Mouse (Mus musculus): ENCODE data around the gene Phf21a. TPM values are rescaled to one million over a fixed set of nuclear protein-coding genes. Genes with fewer than 3 reads are reported as not detected.
"Not testable (repeated sequence)": the region's sequence is repeated elsewhere in the genome, so short reads cannot be mapped to it uniquely, and the experiment has no call there.

The Phf21a gene
- polyA plus RNA-seq, 1 experiment from 2014 or later: 38.3 TPM

DNA sequence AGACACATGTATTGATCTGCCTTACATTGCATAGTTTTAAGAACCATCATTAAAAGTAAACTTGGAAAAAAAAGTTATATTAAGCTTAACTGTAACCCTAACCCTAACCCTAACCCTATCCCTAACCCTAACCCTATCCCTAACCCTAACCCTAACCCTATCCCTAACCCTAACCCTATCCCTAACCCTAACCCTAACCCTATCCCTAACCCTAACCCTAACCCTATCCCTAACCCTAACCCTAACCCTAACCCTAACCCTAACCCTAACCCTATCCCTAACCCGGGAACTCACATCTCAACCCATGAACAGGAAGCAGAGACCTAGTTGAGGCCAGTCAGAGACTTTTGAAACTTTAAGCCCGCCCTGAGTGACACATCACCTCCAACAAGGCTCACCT is 586 bp downstream of the Phf21a start:
- H3K36me3 ChIP-seq (replicated peaks): not testable (repeated sequence)
- WGBS: 94% methylated on average over 2 of the region's 2 CpGs

DNA sequence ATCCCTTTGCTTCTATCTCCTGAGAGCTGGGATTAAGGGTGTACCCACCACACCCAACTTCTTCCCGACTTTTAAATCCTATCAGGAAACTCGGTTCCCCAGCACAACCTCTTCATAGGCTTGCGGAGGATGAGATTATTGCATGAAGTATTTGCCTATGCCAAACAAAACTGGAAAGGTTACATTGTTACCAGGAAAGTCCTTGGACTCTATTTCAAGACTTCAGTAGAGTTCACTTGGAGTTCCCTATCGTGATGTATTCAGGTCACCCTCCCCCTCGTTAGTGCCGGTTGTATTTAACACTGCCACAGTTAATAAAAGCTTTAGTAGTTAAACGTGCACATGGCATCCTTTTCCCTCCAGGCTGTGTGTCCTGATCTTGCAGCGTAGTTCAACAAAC is 1.2 kb downstream of the Phf21a start:
- no peak overlapping the region for H3K27ac ChIP-seq
- no peaks in the 10 kb centered on the region for H3K9me3 ChIP-seq
- no peaks in the 10 kb centered on the region for H3K4me1 ChIP-seq
- H3K27me3 ChIP-seq (ENCODE audit: poor library complexity, severe bottlenecking): no peaks in the 10 kb centered on the region
- DNase-seq (ENCODE audit: extremely low spot score, low spot score): no peak
- H3K4me3 ChIP-seq: no peak overlapping the region
- no peaks in the 10 kb centered on the region for H3K36me3 ChIP-seq (replicated peaks)
- 62% methylated on average over 8 of the region's 8 CpGs for WGBS

More for the DNA sequence above, 586 bp downstream of the Phf21a start:
- H3K4me3 ChIP-seq; DNase-seq (ENCODE audit: extremely low spot score, low spot score); H3K9me3 ChIP-seq; H3K27me3 ChIP-seq (ENCODE audit: poor library complexity, severe bottlenecking); H3K4me1 ChIP-seq; H3K27ac ChIP-seq: not testable (repeated sequence)

DNA sequence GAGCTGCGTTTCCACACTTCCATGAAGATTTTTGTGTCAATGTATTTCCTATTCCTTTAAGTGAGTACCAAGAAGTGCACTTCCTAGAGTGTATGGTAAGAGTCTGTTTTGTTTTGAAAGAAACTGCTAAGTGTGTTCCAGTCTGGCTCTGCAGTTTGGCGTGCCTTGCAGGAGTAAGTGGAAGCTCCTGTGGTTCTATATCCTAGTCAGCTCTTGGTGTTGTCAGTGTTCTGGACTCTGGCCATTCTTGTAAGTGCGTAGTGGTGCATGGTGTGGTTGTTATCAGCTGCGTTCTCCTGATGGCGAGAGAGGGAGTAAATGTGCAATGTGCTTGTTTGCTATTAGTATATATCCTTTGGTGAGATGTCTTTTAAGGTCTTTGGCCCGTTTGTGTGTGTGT is 7.9 kb downstream of the Phf21a start:
- Histone ChIP-seq H3K4me3 (no peak overlapping the region), H3K27me3 (ENCODE audit: poor library complexity, severe bottlenecking) (no peaks in the 10 kb centered on the region), H3K36me3 (replicated peaks) (no peaks in the 10 kb centered on the region), H3K9me3 (peaks cover 10% of the 10 kb centered on the region; the same call in 1 of the 2 replicates), H3K4me1 (no peaks in the 10 kb centered on the region), H3K27ac (no peak overlapping the region)
- WGBS: 85% methylated on average over 6 of the region's 6 CpGs
- DNase-seq (ENCODE audit: extremely low spot score, low spot score): no peak

DNA sequence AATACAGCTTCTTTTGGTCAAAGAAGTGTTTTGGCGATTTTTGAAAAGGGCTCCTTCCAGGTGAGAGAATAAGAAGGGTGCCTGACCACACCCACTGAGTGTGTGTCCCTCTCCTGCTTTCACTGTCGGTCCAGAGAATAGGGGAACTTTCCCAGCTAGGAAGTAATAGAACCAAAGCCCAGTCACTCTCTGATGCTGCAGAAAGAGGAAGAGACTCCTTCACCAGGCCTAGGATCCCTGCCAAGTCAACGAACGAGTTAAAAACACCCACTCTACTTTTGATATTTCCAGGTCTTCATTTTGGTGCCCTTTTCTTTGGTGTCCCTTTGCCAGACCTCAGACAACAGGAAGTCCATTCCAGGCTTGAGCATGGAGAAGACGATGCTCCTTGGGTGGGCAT is 31.6 kb downstream of the Phf21a start:
- Histone ChIP-seq H3K36me3 (replicated peaks) (no peaks in the 10 kb centered on the region), H3K27ac (no peak overlapping the region), H3K9me3 (no peaks in the 10 kb centered on the region), H3K27me3 (ENCODE audit: poor library complexity, severe bottlenecking) (no peaks in the 10 kb centered on the region), H3K4me3 (no peak overlapping the region), H3K4me1 (no peaks in the 10 kb centered on the region)
- no peak for DNase-seq (ENCODE audit: extremely low spot score, low spot score)
- 84% methylated on average over 5 of the region's 5 CpGs for WGBS

DNA sequence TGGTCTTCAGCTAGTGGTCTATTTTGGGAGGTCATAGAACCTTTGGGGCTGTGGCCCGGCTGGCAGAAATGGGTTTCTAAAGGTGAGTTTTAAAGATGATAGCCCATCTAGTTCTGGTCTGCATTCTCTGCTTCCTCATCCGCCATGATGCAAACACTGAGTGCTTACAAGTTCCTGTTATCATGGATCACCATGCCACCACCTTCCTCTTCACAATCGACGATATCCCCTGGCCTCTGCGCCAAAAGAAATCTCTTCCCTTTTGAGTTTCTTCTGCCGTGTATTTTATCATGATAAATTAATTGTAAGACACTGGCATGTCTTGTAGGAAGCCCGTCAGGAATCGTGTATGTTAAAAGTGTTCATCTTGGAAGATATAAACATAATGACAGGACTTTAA is 32.4 kb downstream of the Phf21a start:
- 92% methylated on average over 8 of the region's 8 CpGs for WGBS
- Histone ChIP-seq H3K36me3 (replicated peaks) (no peaks in the 10 kb centered on the region), H3K9me3 (no peaks in the 10 kb centered on the region), H3K27me3 (ENCODE audit: poor library complexity, severe bottlenecking) (no peaks in the 10 kb centered on the region), H3K27ac (no peak overlapping the region), H3K4me3 (no peak overlapping the region), H3K4me1 (no peaks in the 10 kb centered on the region)
- DNase-seq (ENCODE audit: extremely low spot score, low spot score): no peak

DNA sequence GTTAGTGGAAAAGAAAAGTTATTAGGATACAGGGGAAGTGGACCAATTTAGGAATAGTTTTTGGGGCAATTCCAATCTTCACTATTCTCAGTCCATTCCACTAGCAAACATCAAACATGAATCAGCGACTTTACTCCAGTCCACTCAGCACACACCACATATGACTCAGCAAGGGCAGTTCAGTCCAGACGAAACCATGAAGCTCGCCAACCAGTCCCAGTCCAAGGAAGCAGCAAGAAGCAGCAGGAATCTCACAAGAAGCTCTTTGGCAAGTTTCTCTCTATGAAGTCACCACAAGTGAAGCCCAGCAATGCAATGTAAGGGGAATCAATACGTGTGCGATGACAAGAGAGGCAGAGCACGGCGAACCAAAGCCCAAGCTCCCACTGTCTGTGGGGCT is 37.2 kb downstream of the Phf21a start:
- no peak for DNase-seq (ENCODE audit: extremely low spot score, low spot score)
- Histone ChIP-seq H3K4me3 (no peak overlapping the region), H3K27me3 (ENCODE audit: poor library complexity, severe bottlenecking) (no peaks in the 10 kb centered on the region), H3K9me3 (no peaks in the 10 kb centered on the region), H3K4me1 (no peaks in the 10 kb centered on the region), H3K36me3 (replicated peaks) (no peaks in the 10 kb centered on the region), H3K27ac (no peak overlapping the region)
- WGBS: 95% methylated on average over 7 of the region's 7 CpGs

DNA sequence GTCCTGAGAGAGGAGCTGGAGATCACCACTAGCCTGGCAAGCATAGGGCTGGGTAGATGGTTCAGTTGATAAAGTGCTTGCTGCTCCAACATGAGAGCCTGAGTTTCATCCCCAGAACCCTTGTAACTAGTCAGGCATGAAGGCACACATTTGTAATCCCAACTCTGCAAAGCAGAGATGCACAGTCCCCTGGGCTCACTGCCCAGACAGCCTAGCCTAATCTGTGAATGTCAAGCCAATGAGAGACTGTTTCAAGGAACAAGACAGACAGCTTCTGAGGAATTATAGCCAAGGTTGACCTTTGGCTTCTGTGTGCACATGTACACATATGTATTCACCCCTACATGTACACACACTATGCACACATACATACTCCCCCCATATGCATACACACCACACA is 45.8 kb downstream of the Phf21a start:
- Histone ChIP-seq H3K36me3 (replicated peaks) (no peaks in the 10 kb centered on the region), H3K27me3 (ENCODE audit: poor library complexity, severe bottlenecking) (peaks cover 6% of the 10 kb centered on the region), H3K4me3 (no peak overlapping the region), H3K27ac (no peak overlapping the region), H3K4me1 (peaks cover 20% of the 10 kb centered on the region), H3K9me3 (no peaks in the 10 kb centered on the region)
- no peak for DNase-seq (ENCODE audit: extremely low spot score, low spot score)

DNA sequence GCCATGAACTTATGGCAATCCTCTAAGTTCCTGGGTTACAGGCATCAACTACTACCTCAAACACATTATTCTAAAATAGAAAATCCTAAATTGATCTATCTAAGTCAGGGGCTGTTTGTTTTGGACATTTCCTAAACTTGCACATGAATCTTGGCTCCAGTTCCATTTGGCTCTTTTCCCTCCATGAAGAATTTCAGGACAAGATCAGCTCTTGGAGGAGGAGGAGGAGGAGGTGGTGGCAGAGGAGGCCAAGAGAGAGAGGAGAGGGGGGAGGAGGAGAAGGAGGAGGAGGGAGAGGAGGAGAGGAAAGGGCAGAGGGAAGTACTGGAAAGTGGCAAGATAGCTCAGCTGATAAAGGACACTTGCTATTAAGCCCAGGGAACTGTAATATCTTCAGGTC is 46.4 kb downstream of the Phf21a start:
- Histone ChIP-seq H3K27ac (no peak overlapping the region), H3K9me3 (no peaks in the 10 kb centered on the region), H3K4me1 (peaks cover 20% of the 10 kb centered on the region), H3K27me3 (ENCODE audit: poor library complexity, severe bottlenecking) (peaks cover 6% of the 10 kb centered on the region), H3K36me3 (replicated peaks) (no peaks in the 10 kb centered on the region), H3K4me3 (no peak overlapping the region)
- no peak for DNase-seq (ENCODE audit: extremely low spot score, low spot score)

DNA sequence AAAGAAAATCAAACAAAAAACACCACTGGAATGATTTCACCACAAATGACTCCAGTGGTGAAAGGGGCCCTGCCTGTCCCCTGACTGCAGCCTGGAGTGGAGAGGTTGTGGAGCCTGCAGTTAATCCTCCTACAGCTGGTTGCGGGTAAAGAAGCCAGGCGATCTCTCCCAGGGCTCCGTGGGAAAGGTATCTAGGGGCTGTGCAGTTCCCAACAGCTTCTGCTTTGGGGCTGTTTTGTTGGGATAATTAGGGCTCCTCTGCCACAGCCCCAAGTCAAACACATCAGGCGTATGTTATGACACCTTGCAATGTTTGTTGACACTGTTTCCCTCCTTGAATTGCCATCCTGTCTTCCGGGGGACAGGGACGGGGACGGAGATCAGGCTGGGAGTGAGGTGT is 47.5 kb downstream of the Phf21a start:
- no peaks in the 10 kb centered on the region for H3K9me3 ChIP-seq
- H3K4me3 ChIP-seq: peak overlapping the region; percentile 33
- WGBS: 7% methylated on average over 7 of the region's 7 CpGs
- H3K4me1 ChIP-seq: peaks cover 20% of the 10 kb centered on the region
- no peaks in the 10 kb centered on the region for H3K36me3 ChIP-seq (replicated peaks)
- peaks cover 6% of the 10 kb centered on the region for H3K27me3 ChIP-seq (ENCODE audit: poor library complexity, severe bottlenecking)
- peak overlapping the region; percentile 72 for H3K27ac ChIP-seq
- peak; percentile 36 for DNase-seq (ENCODE audit: extremely low spot score, low spot score)

DNA sequence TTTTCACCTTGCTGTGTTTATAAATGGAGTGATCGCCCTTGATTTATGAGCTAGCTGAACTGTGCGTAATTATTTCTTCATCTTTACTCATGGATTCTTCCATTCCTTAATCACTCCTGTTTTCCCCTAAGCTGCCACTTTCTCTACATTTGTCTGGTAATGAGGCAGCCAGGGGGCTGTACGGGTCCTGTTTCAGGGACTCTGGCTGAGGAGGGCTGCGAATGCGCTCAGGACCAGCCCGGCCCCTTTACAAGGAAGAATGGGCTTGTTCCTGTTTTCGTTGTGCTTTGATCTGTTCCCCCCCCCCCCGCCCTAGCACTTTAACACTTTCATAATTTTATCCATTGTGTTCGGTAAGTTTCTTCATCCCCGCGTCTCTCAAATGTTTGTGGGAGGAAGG is 48.2 kb downstream of the Phf21a start:
- Histone ChIP-seq H3K27me3 (ENCODE audit: poor library complexity, severe bottlenecking) (peaks cover 6% of the 10 kb centered on the region), H3K9me3 (no peaks in the 10 kb centered on the region), H3K4me3 (peak overlapping the region; percentile 33), H3K4me1 (peaks cover 20% of the 10 kb centered on the region), H3K36me3 (replicated peaks) (no peaks in the 10 kb centered on the region), H3K27ac (peak overlapping the region; percentile 72)
- 23% methylated on average over 11 of the region's 11 CpGs for WGBS
- no peak for DNase-seq (ENCODE audit: extremely low spot score, low spot score)

DNA sequence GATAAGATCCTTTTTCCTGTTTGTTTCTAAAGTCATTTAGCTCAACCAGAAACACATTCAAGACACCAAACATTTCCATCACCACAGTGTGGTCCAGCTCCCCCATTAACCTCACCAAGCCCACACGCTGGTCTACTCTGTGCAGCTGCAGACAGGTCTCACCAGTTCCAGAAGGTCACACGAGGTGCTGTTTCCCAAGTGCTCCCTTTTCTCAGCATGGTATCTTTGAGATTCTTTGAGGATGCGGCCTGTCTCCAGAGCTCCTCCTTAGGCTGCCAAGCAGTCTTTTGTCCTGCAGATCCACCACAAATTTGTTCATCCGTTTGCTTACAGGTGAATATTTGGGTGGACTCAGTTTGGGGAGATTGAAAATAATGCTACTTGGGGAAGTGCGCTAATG is 51.0 kb downstream of the Phf21a start:
- Histone ChIP-seq H3K27ac (no peak overlapping the region), H3K4me1 (peaks cover 20% of the 10 kb centered on the region), H3K36me3 (replicated peaks) (no peaks in the 10 kb centered on the region), H3K4me3 (no peak overlapping the region), H3K9me3 (no peaks in the 10 kb centered on the region), H3K27me3 (ENCODE audit: poor library complexity, severe bottlenecking) (peaks cover 6% of the 10 kb centered on the region)
- no peak for DNase-seq (ENCODE audit: extremely low spot score, low spot score)
- WGBS: 32% methylated on average over 5 of the region's 5 CpGs

DNA sequence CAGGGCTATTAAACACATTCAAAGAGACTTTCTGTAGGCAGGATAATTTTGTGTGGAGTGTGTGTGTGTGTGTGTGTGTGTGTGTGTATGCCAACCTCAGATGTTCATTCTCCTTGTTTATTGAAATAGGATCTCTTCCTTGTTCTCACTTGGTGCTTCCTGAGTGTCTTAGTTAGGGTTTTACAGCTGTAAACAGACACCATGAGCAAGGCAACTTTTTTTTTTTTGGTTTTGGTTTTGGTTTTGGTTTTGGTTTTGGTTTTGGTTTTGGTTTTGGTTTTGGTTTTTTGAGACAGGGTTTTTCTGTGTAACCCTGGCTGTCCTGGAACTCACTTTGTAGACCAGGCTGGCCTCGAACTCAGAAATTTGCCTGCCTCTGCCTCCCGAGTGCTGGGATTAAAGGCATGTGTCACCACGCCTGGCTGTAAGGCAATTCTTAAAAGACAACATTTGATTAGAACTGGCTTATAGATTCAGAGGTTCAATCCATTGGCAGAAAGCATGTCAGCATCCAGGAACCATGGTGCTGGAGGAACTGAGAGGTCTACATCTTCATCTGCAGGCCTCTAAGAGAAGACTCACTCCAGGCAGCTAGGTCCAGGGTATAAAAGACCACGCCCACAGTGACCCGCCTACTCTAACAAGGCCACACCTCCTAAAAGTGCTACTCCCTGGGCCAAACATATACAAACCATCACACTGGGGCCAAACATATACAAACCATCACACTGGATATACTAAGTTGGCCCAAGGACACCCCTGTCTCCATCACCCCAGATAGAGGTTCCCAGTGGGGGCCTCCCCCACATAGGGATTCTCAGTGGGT is 55.2 kb downstream of the Phf21a start:
- H3K4me1 ChIP-seq; H3K36me3 ChIP-seq (replicated peaks); H3K27me3 ChIP-seq (ENCODE audit: poor library complexity, severe bottlenecking); H3K4me3 ChIP-seq; H3K27ac ChIP-seq; H3K9me3 ChIP-seq; DNase-seq (ENCODE audit: extremely low spot score, low spot score): not testable (repeated sequence)
- 86% methylated on average over 5 of the region's 5 CpGs for WGBS

DNA sequence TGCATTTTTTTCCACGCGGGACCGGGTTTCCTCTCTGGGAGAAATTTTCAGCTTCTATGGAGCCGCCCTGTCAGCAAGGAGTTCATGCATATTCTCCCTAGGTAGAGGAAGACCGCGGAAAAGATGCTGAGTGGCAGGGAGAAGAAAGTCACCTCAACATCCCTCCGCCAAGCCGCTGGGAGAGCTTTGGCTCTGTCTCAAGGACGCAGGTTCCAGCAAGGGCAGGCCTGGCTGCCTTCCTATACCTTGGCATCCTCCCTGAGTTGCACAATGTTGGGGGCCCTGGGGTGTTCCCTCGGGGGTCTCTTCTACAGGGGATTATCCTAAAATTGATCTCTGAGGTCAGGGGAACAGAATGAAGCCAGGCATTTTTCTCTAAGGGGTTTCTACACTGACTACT is 71.4 kb downstream of the Phf21a start:
- no peak for DNase-seq (ENCODE audit: extremely low spot score, low spot score)
- 64% methylated on average over 10 of the region's 10 CpGs for WGBS

DNA sequence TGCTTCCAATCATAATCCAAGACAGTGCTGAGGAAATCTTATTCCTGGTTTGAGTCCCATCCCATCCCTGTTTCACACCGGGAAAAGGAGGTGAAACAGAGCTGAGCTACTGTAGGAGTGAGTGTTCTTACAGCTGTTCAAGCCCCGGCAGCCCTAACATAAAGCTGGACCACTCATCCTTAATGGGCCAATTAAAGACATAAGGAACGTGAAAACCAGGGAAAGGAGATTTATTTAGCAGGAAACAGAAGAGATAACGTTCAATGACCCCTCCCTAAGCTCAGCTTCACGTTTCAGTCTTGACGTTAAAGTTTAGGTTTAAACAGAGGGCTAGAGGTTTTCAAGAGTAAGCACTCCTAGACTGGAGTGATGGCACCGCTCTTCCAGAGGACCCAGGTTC is 74.0 kb downstream of the Phf21a start:
- no peak overlapping the region for H3K27ac ChIP-seq
- DNase-seq (ENCODE audit: extremely low spot score, low spot score): no peak
- H3K4me1 ChIP-seq: 0 out of 2 replicates have a peak, but pooled peaks cover 9% of the 10 kb centered on the region
- no peaks in the 10 kb centered on the region for H3K36me3 ChIP-seq (replicated peaks)
- H3K4me3 ChIP-seq: no peak overlapping the region
- no peaks in the 10 kb centered on the region for H3K27me3 ChIP-seq (ENCODE audit: poor library complexity, severe bottlenecking)
- WGBS: 73% methylated on average over 7 of the region's 7 CpGs
- no peaks in the 10 kb centered on the region for H3K9me3 ChIP-seq

More for the DNA sequence above, 71.4 kb downstream of the Phf21a start:
- Histone ChIP-seq H3K4me1 (0 out of 2 replicates have a peak, but pooled peaks cover 9% of the 10 kb centered on the region), H3K27ac (no peak overlapping the region), H3K9me3 (no peaks in the 10 kb centered on the region), H3K36me3 (replicated peaks) (no peaks in the 10 kb centered on the region), H3K4me3 (no peak overlapping the region), H3K27me3 (ENCODE audit: poor library complexity, severe bottlenecking) (no peaks in the 10 kb centered on the region)
